Mouse (Mus musculus): ENCODE measurements at regions not wholly inside any gene's neighbourhood (a gene's known extent, or its start where the extent isn't known, plus 50 kb on each side); places are given as distances from the start of the nearest gene placed in this dataset.

- Histone ChIP-seq H3K4me2 (replicated peaks; ENCODE audit: low read depth, low read length) (no peak overlapping the region), H3K36me3 (ENCODE audit: control insufficient read depth, insufficient read depth, low read length) (no peaks in the 10 kb centered on the region), H3K27ac (ENCODE audit: low read depth, low read length) (no peak overlapping the region), H3K4me1 (ENCODE audit: control insufficient read depth, insufficient read depth, low read length) (peaks cover 5% of the 10 kb centered on the region; the same call in 1 of the 2 replicates), H3K9ac (ENCODE audit: low read depth, low read length) (no peak overlapping the region), H3K9me3 (ENCODE audit: control insufficient read depth, low read length) (no peaks in the 10 kb centered on the region), H3K4me3 (ENCODE audit: low read length) (no peak overlapping the region), H3K27me3 (ENCODE audit: control insufficient read depth, insufficient read depth, low read length) (no peaks in the 10 kb centered on the region)
- 91% methylated on average over 10 of the region's 10 CpGs for WGBS
- no peak for ATAC-seq (ENCODE audit: low FRiP score, low TSS enrichment)
These were observed 92.4 kb upstream of the Gadd45a start for GRCm38 (mm10) chr6:67129626-67130025.

- H3K9ac ChIP-seq (ENCODE audit: low read depth, low read length), result no peak overlapping the region
- ATAC-seq (ENCODE audit: low FRiP score, low TSS enrichment), result no peak
- WGBS, result 50% methylated on average over 16 of the region's 16 CpGs
- H3K4me1 ChIP-seq (ENCODE audit: control insufficient read depth, insufficient read depth, low read length), result peaks cover 5% of the 10 kb centered on the region; the same call in 1 of the 2 replicates
- no peaks in the 10 kb centered on the region for H3K36me3 ChIP-seq (ENCODE audit: control insufficient read depth, insufficient read depth, low read length)
- H3K27ac ChIP-seq (ENCODE audit: low read depth, low read length), result no peak overlapping the region
- no peaks in the 10 kb centered on the region for H3K9me3 ChIP-seq (ENCODE audit: control insufficient read depth, low read length)
- H3K4me2 ChIP-seq (replicated peaks; ENCODE audit: low read depth, low read length), result no peak overlapping the region
- H3K27me3 ChIP-seq (ENCODE audit: control insufficient read depth, insufficient read depth, low read length), result no peaks in the 10 kb centered on the region
- no peak overlapping the region for H3K4me3 ChIP-seq (ENCODE audit: low read length)
These were observed 91.5 kb upstream of the Gadd45a start for GRCm38 (mm10) chr6:67128503-67129463.

- Histone ChIP-seq H3K4me3 (ENCODE audit: low read length) (no peak overlapping the region), H3K9me3 (ENCODE audit: control insufficient read depth, low read length) (no peaks in the 10 kb centered on the region), H3K4me1 (ENCODE audit: control insufficient read depth, insufficient read depth, low read length) (peaks cover 5% of the 10 kb centered on the region; the same call in 1 of the 2 replicates), H3K4me2 (replicated peaks; ENCODE audit: low read depth, low read length) (no peak overlapping the region), H3K36me3 (ENCODE audit: control insufficient read depth, insufficient read depth, low read length) (no peaks in the 10 kb centered on the region), H3K9ac (ENCODE audit: low read depth, low read length) (no peak overlapping the region), H3K27ac (ENCODE audit: low read depth, low read length) (no peak overlapping the region), H3K27me3 (ENCODE audit: control insufficient read depth, insufficient read depth, low read length) (no peaks in the 10 kb centered on the region)
- WGBS, result 90% methylated on average over 4 of the region's 4 CpGs
- no peak for ATAC-seq (ENCODE audit: low FRiP score, low TSS enrichment)
These were observed 90.5 kb upstream of the Gadd45a start for GRCm38 (mm10) chr6:67127727-67128126.

DNA sequence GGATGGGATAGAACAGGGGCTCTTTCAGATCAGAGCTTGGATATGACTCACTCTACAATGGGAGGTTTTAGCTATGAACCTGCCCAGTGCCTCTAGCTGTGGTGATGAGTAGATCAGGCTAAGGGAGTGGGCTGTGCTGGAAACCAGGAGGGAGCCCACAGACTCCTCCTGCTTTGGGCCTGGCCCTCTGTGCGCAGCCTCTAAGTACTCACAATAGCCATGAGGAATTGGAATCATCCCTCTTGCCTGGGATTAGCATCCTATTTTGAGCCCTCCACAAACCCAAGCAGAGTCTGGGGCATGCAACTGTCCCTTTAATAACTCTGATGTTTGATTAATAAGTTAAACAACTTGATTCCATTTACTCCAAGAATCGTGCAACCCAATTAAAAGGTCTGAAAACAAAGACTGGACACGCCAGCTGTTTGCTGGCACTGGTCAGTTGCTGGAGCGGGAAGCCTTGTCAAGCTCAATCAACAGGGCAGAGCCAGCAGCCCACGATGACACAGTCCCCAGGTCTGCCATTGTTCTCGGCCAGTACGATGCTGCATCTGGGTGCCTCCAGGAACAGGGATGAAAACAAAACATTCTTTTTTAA, 88.6 kb upstream of the Gadd45a start:
- no peak overlapping the region for H3K4me2 ChIP-seq (replicated peaks; ENCODE audit: low read depth, low read length)
- no peak overlapping the region for H3K9ac ChIP-seq (ENCODE audit: low read depth, low read length)
- no peaks in the 10 kb centered on the region for H3K9me3 ChIP-seq (ENCODE audit: control insufficient read depth, low read length)
- no peaks in the 10 kb centered on the region for H3K27me3 ChIP-seq (ENCODE audit: control insufficient read depth, insufficient read depth, low read length)
- H3K4me1 ChIP-seq (ENCODE audit: control insufficient read depth, insufficient read depth, low read length), result peaks cover 5% of the 10 kb centered on the region; the same call in 1 of the 2 replicates
- no peaks in the 10 kb centered on the region for H3K36me3 ChIP-seq (ENCODE audit: control insufficient read depth, insufficient read depth, low read length)
- no peak for ATAC-seq (ENCODE audit: low FRiP score, low TSS enrichment)
- no peak overlapping the region for H3K27ac ChIP-seq (ENCODE audit: low read depth, low read length)
- H3K4me3 ChIP-seq (ENCODE audit: low read length), result no peak overlapping the region
- 78% methylated on average over 7 of the region's 7 CpGs for whole genome bisulfite sequencing

DNA sequence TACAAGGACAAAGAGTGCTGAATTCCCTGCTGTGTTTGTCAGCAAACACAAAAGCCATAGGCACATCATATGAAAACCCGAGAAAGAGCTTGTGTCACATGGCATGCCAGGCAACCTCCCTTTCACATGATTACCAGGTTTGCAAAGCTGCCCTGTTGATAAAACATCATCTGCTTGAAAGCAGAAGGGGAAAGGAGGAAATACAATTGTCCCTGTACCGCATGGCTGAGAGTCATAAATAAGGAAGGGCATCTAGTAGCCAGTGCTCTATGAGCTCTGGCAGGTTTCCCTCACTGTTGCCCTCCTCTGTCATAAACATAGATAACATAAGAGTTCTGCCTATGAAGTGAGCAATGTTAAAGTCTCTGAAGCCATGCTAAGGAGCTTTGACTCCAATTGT, 86.8 kb upstream of the Gadd45a start:
- no peak overlapping the region for H3K4me2 ChIP-seq (replicated peaks; ENCODE audit: low read depth, low read length)
- no peak overlapping the region for H3K9ac ChIP-seq (ENCODE audit: low read depth, low read length)
- no peaks in the 10 kb centered on the region for H3K36me3 ChIP-seq (ENCODE audit: control insufficient read depth, insufficient read depth, low read length)
- H3K27ac ChIP-seq (ENCODE audit: low read depth, low read length), result no peak overlapping the region
- WGBS, result 74% methylated on average over 2 of the region's 2 CpGs
- H3K4me1 ChIP-seq (ENCODE audit: control insufficient read depth, insufficient read depth, low read length), result no peaks in the 10 kb centered on the region
- H3K4me3 ChIP-seq (ENCODE audit: low read length), result no peak overlapping the region
- H3K9me3 ChIP-seq (ENCODE audit: control insufficient read depth, low read length), result no peaks in the 10 kb centered on the region
- ATAC-seq (ENCODE audit: low FRiP score, low TSS enrichment), result no peak
- no peaks in the 10 kb centered on the region for H3K27me3 ChIP-seq (ENCODE audit: control insufficient read depth, insufficient read depth, low read length)

GRCm38 (mm10) chr6:67123071-67123470, 85.8 kb upstream of the Gadd45a start:
- Histone ChIP-seq H3K4me2 (replicated peaks; ENCODE audit: low read depth, low read length) (no peak overlapping the region), H3K4me1 (ENCODE audit: control insufficient read depth, insufficient read depth, low read length) (no peaks in the 10 kb centered on the region), H3K9ac (ENCODE audit: low read depth, low read length) (no peak overlapping the region), H3K4me3 (ENCODE audit: low read length) (no peak overlapping the region), H3K27ac (ENCODE audit: low read depth, low read length) (no peak overlapping the region), H3K36me3 (ENCODE audit: control insufficient read depth, insufficient read depth, low read length) (no peaks in the 10 kb centered on the region), H3K9me3 (ENCODE audit: control insufficient read depth, low read length) (no peaks in the 10 kb centered on the region), H3K27me3 (ENCODE audit: control insufficient read depth, insufficient read depth, low read length) (no peaks in the 10 kb centered on the region)
- ATAC-seq (ENCODE audit: low FRiP score, low TSS enrichment), result no peak
- WGBS, result 78% methylated on average over 4 of the region's 4 CpGs

GRCm38 (mm10) chr6:67116306-67116705, 79.0 kb upstream of the Gadd45a start:
- no peaks in the 10 kb centered on the region for H3K36me3 ChIP-seq (ENCODE audit: control insufficient read depth, insufficient read depth, low read length)
- no peaks in the 10 kb centered on the region for H3K9me3 ChIP-seq (ENCODE audit: control insufficient read depth, low read length)
- no peak overlapping the region for H3K27ac ChIP-seq (ENCODE audit: low read depth, low read length)
- H3K9ac ChIP-seq (ENCODE audit: low read depth, low read length), result no peak overlapping the region
- no peak overlapping the region for H3K4me3 ChIP-seq (ENCODE audit: low read length)
- no peak for ATAC-seq (ENCODE audit: low FRiP score, low TSS enrichment)
- no peaks in the 10 kb centered on the region for H3K27me3 ChIP-seq (ENCODE audit: control insufficient read depth, insufficient read depth, low read length)
- peaks cover 7% of the 10 kb centered on the region; the same call in 1 of the 2 replicates for H3K4me1 ChIP-seq (ENCODE audit: control insufficient read depth, insufficient read depth, low read length)
- no peak overlapping the region for H3K4me2 ChIP-seq (replicated peaks; ENCODE audit: low read depth, low read length)
- WGBS, result 92% methylated on average over 3 of the region's 3 CpGs

- no peaks in the 10 kb centered on the region for H3K27me3 ChIP-seq (ENCODE audit: control insufficient read depth, insufficient read depth, low read length)
- H3K36me3 ChIP-seq (ENCODE audit: control insufficient read depth, insufficient read depth, low read length), result no peaks in the 10 kb centered on the region
- H3K4me3 ChIP-seq (ENCODE audit: low read length), result no peak overlapping the region
- ATAC-seq (ENCODE audit: low FRiP score, low TSS enrichment), result no peak
- peaks cover 7% of the 10 kb centered on the region; the same call in 1 of the 2 replicates for H3K4me1 ChIP-seq (ENCODE audit: control insufficient read depth, insufficient read depth, low read length)
- H3K4me2 ChIP-seq (replicated peaks; ENCODE audit: low read depth, low read length), result no peak overlapping the region
- H3K9me3 ChIP-seq (ENCODE audit: control insufficient read depth, low read length), result no peaks in the 10 kb centered on the region
- H3K27ac ChIP-seq (ENCODE audit: low read depth, low read length), result no peak overlapping the region
- H3K9ac ChIP-seq (ENCODE audit: low read depth, low read length), result no peak overlapping the region
- WGBS, result 69% methylated on average over 1 of the region's 1 CpGs
These were observed 78.4 kb upstream of the Gadd45a start for GRCm38 (mm10) chr6:67115505-67116303.

Measured in kidney, embryonic 14.5 days (tissue).